Mouse (Mus musculus) CH12.LX (cell line): Measurements from ENCODE around the gene Sec31a. TPM values are rescaled to one million over a fixed set of nuclear protein-coding genes. Genes with fewer than 3 reads are reported as not detected.

Experiments
- DNase-seq: peaks from one replicate; pipeline ENCODE4 v3.0.0-alpha.2; 2013; ENCODE audit errors: extremely low read depth
- H3K27ac ChIP-seq: 2 replicates; pipeline ENCODE4 v1.5.1; 2012; ENCODE audit warnings: low read depth, mild to moderate bottlenecking, control low read depth, moderate library complexity; ENCODE audit not compliant: insufficient read depth
- H3K27me3 ChIP-seq: replicated peaks from 2 replicates; pipeline ENCODE3; 2012; ENCODE audit warnings: inconsistent platforms
- H3K36me3 ChIP-seq, 2 experiments: replicated peaks in 1 of 2; 2 replicates each; pipeline versions ENCODE3 to v1.6.1; 2012; ENCODE audit warnings: inconsistent platforms in 1 of 2, low read length in 1 of 2, mild to moderate bottlenecking in 1 of 2, mixed read lengths in 1 of 2, moderate library complexity in 1 of 2; ENCODE audit not compliant: control insufficient read depth in 1 of 2, insufficient read depth in 1 of 2
- H3K4me1 ChIP-seq, 2 experiments: 2 replicates each; pipeline ENCODE4 v1.6.1; 2012; ENCODE audit warnings: inconsistent platforms in 1 of 2, moderate library complexity in 1 of 2; ENCODE audit not compliant: insufficient read depth in 2 of 2, control insufficient read depth in 1 of 2
- H3K4me2 ChIP-seq: 2 replicates; pipeline ENCODE4 v1.6.1; 2012; ENCODE audit warnings: low read depth, mild to moderate bottlenecking, control low read depth; ENCODE audit not compliant: poor library complexity, insufficient read depth, severe bottlenecking
- H3K4me3 ChIP-seq, 3 experiments: fragments of 150-350 bp in 1 of 3; sonication (generic) in 1 of 3; replicated peaks in 1 of 3; 2 replicates each; pipeline versions ENCODE3 to v1.5.1; 2011 to 2012; ENCODE audit warnings: low read depth in 2 of 3, low read length in 2 of 3, mild to moderate bottlenecking in 2 of 3, moderate library complexity in 2 of 3, control low read depth in 1 of 3, improper control_type of control experiment in 1 of 3, inconsistent platforms in 1 of 3, mixed read lengths in 1 of 3; ENCODE audit not compliant: poor library complexity in 1 of 3
- H3K79me2 ChIP-seq: replicated peaks from 2 replicates; pipeline ENCODE4 v1.6.1; 2012; ENCODE audit warnings: mild to moderate bottlenecking, moderate library complexity; ENCODE audit not compliant: control insufficient read depth, poor library complexity, insufficient read depth, severe bottlenecking; ENCODE audit errors: extremely low read depth
- H3K9ac ChIP-seq: 2 replicates; pipeline ENCODE4 v1.6.1; 2012; ENCODE audit warnings: low read depth, mild to moderate bottlenecking, control low read depth, moderate library complexity; ENCODE audit not compliant: insufficient read depth
- H3K9me3 ChIP-seq: replicated peaks from 2 replicates; pipeline ENCODE3; 2012; ENCODE audit warnings: low read length, inconsistent platforms, mixed read lengths
- CHD1 ChIP-seq: IDR thresholded peaks from 2 replicates; pipeline ENCODE4 v1.6.1; 2012; ENCODE audit warnings: low read depth, low read length, improper control_type of control experiment, inconsistent platforms
- CHD2 ChIP-seq: IDR thresholded peaks from 2 replicates; pipeline ENCODE4 v1.6.1; 2011; ENCODE audit warnings: low read length, improper control_type of control experiment
- EP300 ChIP-seq: IDR thresholded peaks from 2 replicates; pipeline ENCODE4 v1.6.1; 2011; ENCODE audit warnings: low read length, improper control_type of control experiment
- ETS1 ChIP-seq: conservative IDR thresholded peaks from 2 replicates; pipeline ENCODE4 v1.6.1; 2012; ENCODE audit warnings: low read depth, mild to moderate bottlenecking, inconsistent platforms, low read length, improper control_type of control experiment, moderate library complexity
- IRF4 ChIP-seq: IDR thresholded peaks from 2 replicates; pipeline ENCODE4 v1.6.1; 2014; ENCODE audit warnings: low read depth, mild to moderate bottlenecking, inconsistent platforms, low read length, improper control_type of control experiment
- KAT2A ChIP-seq: IDR thresholded peaks from 2 replicates; pipeline ENCODE4 v1.6.1; 2012; ENCODE audit warnings: low read length, improper control_type of control experiment, inconsistent platforms; ENCODE audit not compliant: insufficient replicate concordance
- MAFK ChIP-seq: IDR thresholded peaks from 2 replicates; pipeline ENCODE4 v1.6.1; 2011; ENCODE audit warnings: low read length, improper control_type of control experiment; ENCODE audit not compliant: insufficient replicate concordance
- MAX ChIP-seq: IDR thresholded peaks from 2 replicates; pipeline ENCODE4 v1.6.1; 2011; ENCODE audit warnings: low read length, improper control_type of control experiment
- MEF2A ChIP-seq: IDR thresholded peaks from 2 replicates; pipeline ENCODE4 v1.6.1; 2014; ENCODE audit warnings: low read depth, mild to moderate bottlenecking, inconsistent platforms, low read length, improper control_type of control experiment, borderline replicate concordance
- MXI1 ChIP-seq: IDR thresholded peaks from 2 replicates; pipeline ENCODE4 v1.6.1; 2011; ENCODE audit warnings: mild to moderate bottlenecking, low read depth, low read length, improper control_type of control experiment
- MYC ChIP-seq: IDR thresholded peaks from 2 replicates; pipeline ENCODE4 v1.6.1; 2011; ENCODE audit warnings: low read depth, mild to moderate bottlenecking, improper control_type of control experiment, low read length
- NELFE ChIP-seq: IDR thresholded peaks from 2 replicates; pipeline ENCODE4 v1.6.1; 2011; ENCODE audit warnings: low read depth, low read length, improper control_type of control experiment
- RAD21 ChIP-seq: IDR thresholded peaks from 2 replicates; pipeline ENCODE4 v1.6.1; 2011; ENCODE audit warnings: low read depth, mild to moderate bottlenecking, low read length, improper control_type of control experiment, moderate library complexity
- SIN3A ChIP-seq: IDR thresholded peaks from 2 replicates; pipeline ENCODE4 v1.6.1; 2012; ENCODE audit warnings: low read length, improper control_type of control experiment, inconsistent platforms
- SMC3 ChIP-seq: IDR thresholded peaks from 2 replicates; pipeline ENCODE4 v1.6.1; 2011; ENCODE audit warnings: low read depth, low read length, improper control_type of control experiment
- TBP ChIP-seq: conservative IDR thresholded peaks from 2 replicates; pipeline ENCODE4 v1.6.1; 2011; ENCODE audit warnings: low read depth, low read length, improper control_type of control experiment
- TCF12 ChIP-seq: IDR thresholded peaks from 2 replicates; pipeline ENCODE4 v1.6.1; 2014; ENCODE audit warnings: low read depth, mild to moderate bottlenecking, inconsistent platforms, low read length, improper control_type of control experiment
- UBTF ChIP-seq: IDR thresholded peaks from 2 replicates; pipeline ENCODE4 v1.6.1; 2012; ENCODE audit warnings: low read depth, mild to moderate bottlenecking, inconsistent platforms, low read length, improper control_type of control experiment, moderate library complexity
- USF1 ChIP-seq: IDR thresholded peaks from 2 replicates; pipeline ENCODE4 v1.6.1; 2014; ENCODE audit warnings: low read depth, mild to moderate bottlenecking, inconsistent platforms, low read length, improper control_type of control experiment
- ZMIZ1 ChIP-seq: IDR thresholded peaks from 2 replicates; pipeline ENCODE4 v1.6.1; 2012; ENCODE audit warnings: low read depth, mild to moderate bottlenecking, inconsistent platforms, low read length, improper control_type of control experiment
- dilution Hi-C: fragments of 300-500 bp; cut with MboI; formaldehyde crosslinking; loops from 2 replicates; pipeline ENCODE4 v1.14.3; 2020; ENCODE audit warnings: low sequenced_read_pairs; ENCODE audit not compliant: extremely low pct_unique_long_range_greater_than_20kb, extremely low pct_ligation_motif_present
- in situ Hi-C: fragments of 300-500 bp; cut with MboI; formaldehyde crosslinking; loops from 3 replicates; pipeline ENCODE4 v1.14.3; 2019; ENCODE audit warnings: low sequenced_read_pairs, low pct_ligation_motif_present, low pct_unique_long_range_greater_than_20kb, mixed read lengths
- polyA plus RNA-seq: library from polyadenylated mRNA; unstranded; fragments of >175 nt; gene quantifications from 2 replicates; pipeline ENCODE4 v1.2.1, GENCODE M21; 2012; ENCODE audit warnings: low read depth; ENCODE audit not compliant: insufficient read length
- total RNA-seq, 2 experiments: library from RNA; depleted of rRNA; stranded (reverse); fragments of 300-350 nt in 1 of 2; fragments of >200 nt in 1 of 2; gene quantifications; 2 replicates each; pipeline ENCODE4 v1.2.3; 2012 to 2014

The Sec31a gene
- total and polyA plus RNA-seq, 3 experiments = 48.5 to 161 (median 52.2) TPM

GRCm38 (mm10) chr5:100367051-100367450, 49.0 kb downstream of the Sec31a start:
- no peak for DNase-seq
- dilution Hi-C loops = no loop called here
- TF ChIP-seq SIN3A = no peak
- no peaks in the 10 kb centered on the region for H3K27me3 ChIP-seq
- H3K4me2 ChIP-seq = no peak overlapping the region
- no peak overlapping the region for H3K9ac ChIP-seq
- no peak overlapping the region for H3K4me3 ChIP-seq
- in situ Hi-C loops = no loop called here
- no peak overlapping the region for H3K27ac ChIP-seq
- H3K4me1 ChIP-seq = no peaks in the 10 kb centered on the region
- H3K79me2 ChIP-seq = no peaks in the 10 kb centered on the region
- H3K36me3 ChIP-seq = peaks cover 57 to 88% of the 10 kb centered on the region in 2 experiments
- H3K9me3 ChIP-seq = no peaks in the 10 kb centered on the region

GRCm38 (mm10) chr5:100360296-100360695, 55.7 kb downstream of the Sec31a start:
- DNase-seq = no peak
- peaks cover 29 to 50% of the 10 kb centered on the region in 2 experiments for H3K36me3 ChIP-seq
- H3K4me3 ChIP-seq = no peak overlapping the region
- peaks cover 0 to 9% of the 10 kb centered on the region in 2 experiments; a peak in 2 of 4 replicates for H3K4me1 ChIP-seq
- no peaks in the 10 kb centered on the region for H3K9me3 ChIP-seq
- H3K27me3 ChIP-seq = no peaks in the 10 kb centered on the region
- H3K9ac ChIP-seq = no peak overlapping the region
- in situ Hi-C loops = no loop called here
- H3K27ac ChIP-seq = no peak overlapping the region
- dilution Hi-C loops = no loop called here
- H3K79me2 ChIP-seq = no peaks in the 10 kb centered on the region
- TF ChIP-seq CHD1 (no peak), EP300 (no peak), KAT2A (no peak), NELFE (no peak), MEF2A (no peak), UBTF (no peak), RAD21 (no peak)
- no peak overlapping the region for H3K4me2 ChIP-seq

- Histone ChIP-seq H3K27ac (no peak overlapping the region), H3K36me3 (peaks cover 18 to 32% of the 10 kb centered on the region in 2 experiments), H3K4me1 (peaks cover 0 to 9% of the 10 kb centered on the region in 2 experiments; a peak in 2 of 4 replicates), H3K9ac (no peak overlapping the region), H3K27me3 (no peaks in the 10 kb centered on the region), H3K4me3 (no peak overlapping the region), H3K79me2 (no peaks in the 10 kb centered on the region), H3K9me3 (no peaks in the 10 kb centered on the region), H3K4me2 (no peak overlapping the region)
- no peak for DNase-seq
- in situ Hi-C loops (no loop called here), dilution Hi-C loops (no loop called here)
- no peak for TF ChIP-seq TBP
- no peak for TF ChIP-seq ZMIZ1
- TF ChIP-seq MAX = 0 out of 2 replicates have a peak, but pooled peaks have one; percentile 17
- TF ChIP-seq CHD2 = 0 out of 2 replicates have a peak, but pooled peaks have one; percentile 33
- no peak for TF ChIP-seq MYC
- no peak for TF ChIP-seq USF1
- TF ChIP-seq IRF4 = no peak
- TF ChIP-seq ETS1 = no peak
- TF ChIP-seq MAFK = no peak
- no peak for TF ChIP-seq TCF12
- TF ChIP-seq SMC3 = no peak
- no peak for TF ChIP-seq MXI1
Observed at GRCm38 (mm10) chr5:100358334-100358733, 57.7 kb downstream of the Sec31a start.
